Mouse (Mus musculus) embryonic facial prominence, embryonic 14.5 days (tissue): ENCODE measurements at regions not wholly inside any gene's neighbourhood (a gene's known extent, or its start where the extent isn't known, plus 50 kb on each side); places are given as distances from the start of the nearest gene placed in this dataset.
A peak's percentile ranks its signal among the peaks of the same experiment; 100 is the strongest.

ENCODE experiments used
- ATAC-seq: fragments of 200-750 bp; cut with Nextera tagmentation; 2 replicates; pipeline ENCODE4 v1.8.0; 2017; ENCODE audit warnings: low read depth, moderate number of reproducible peaks, moderate TSS enrichment
- DNase-seq: peaks from one replicate; pipeline ENCODE4 v3.0.0-alpha.2; 2015; ENCODE audit warnings: low spot score
- H3K27ac ChIP-seq: fragments of 300-500 bp; sonication (generic); replicated peaks from 2 replicates; pipeline ENCODE4 v1.5.1; 2014; ENCODE audit warnings: low read depth, mild to moderate bottlenecking, low read length, moderate library complexity
- H3K27me3 ChIP-seq: fragments of 300-500 bp; sonication (generic); replicated peaks from 2 replicates; pipeline ENCODE4 v1.6.1; 2014; ENCODE audit warnings: low read length; ENCODE audit not compliant: control insufficient read depth, insufficient read depth
- H3K36me3 ChIP-seq: fragments of 300-500 bp; sonication (generic); 2 replicates; pipeline ENCODE4 v1.6.1; 2014; ENCODE audit warnings: low read length, mixed read lengths; ENCODE audit not compliant: control insufficient read depth, insufficient read depth
- H3K4me1 ChIP-seq: fragments of 300-500 bp; sonication (generic); 2 replicates; pipeline ENCODE4 v1.6.1; 2014; ENCODE audit warnings: antibody characterized with exemption, low read length; ENCODE audit not compliant: control insufficient read depth, insufficient read depth
- H3K4me2 ChIP-seq: fragments of 300-500 bp; sonication (generic); 2 replicates; pipeline ENCODE4 v1.6.1; 2014; ENCODE audit warnings: low read depth, mild to moderate bottlenecking, low read length, moderate library complexity, mixed read lengths
- H3K4me3 ChIP-seq: fragments of 300-500 bp; sonication (generic); 2 replicates; pipeline ENCODE4 v1.5.1; 2014; ENCODE audit warnings: low read depth, mild to moderate bottlenecking, low read length
- H3K9ac ChIP-seq: fragments of 300-500 bp; sonication (generic); 2 replicates; pipeline ENCODE4 v1.6.1; 2014; ENCODE audit warnings: low read depth, mild to moderate bottlenecking, low read length, moderate library complexity, mixed read lengths
- H3K9me3 ChIP-seq: fragments of 300-500 bp; sonication (generic); 2 replicates; pipeline ENCODE4 v1.6.1; 2016; ENCODE audit warnings: low read length; ENCODE audit not compliant: control insufficient read depth
- WGBS: fragments of 180-500 bp; shearing (Covaris S2); extraction: QIAGEN DNeasy Blood & Tissue Kit; methylation state at CpG from one replicate; pipeline ENCODE4 v1.1.7; 2014; 5-methylcytosine and 5-hydroxymethylcytosine counted together

DNA sequence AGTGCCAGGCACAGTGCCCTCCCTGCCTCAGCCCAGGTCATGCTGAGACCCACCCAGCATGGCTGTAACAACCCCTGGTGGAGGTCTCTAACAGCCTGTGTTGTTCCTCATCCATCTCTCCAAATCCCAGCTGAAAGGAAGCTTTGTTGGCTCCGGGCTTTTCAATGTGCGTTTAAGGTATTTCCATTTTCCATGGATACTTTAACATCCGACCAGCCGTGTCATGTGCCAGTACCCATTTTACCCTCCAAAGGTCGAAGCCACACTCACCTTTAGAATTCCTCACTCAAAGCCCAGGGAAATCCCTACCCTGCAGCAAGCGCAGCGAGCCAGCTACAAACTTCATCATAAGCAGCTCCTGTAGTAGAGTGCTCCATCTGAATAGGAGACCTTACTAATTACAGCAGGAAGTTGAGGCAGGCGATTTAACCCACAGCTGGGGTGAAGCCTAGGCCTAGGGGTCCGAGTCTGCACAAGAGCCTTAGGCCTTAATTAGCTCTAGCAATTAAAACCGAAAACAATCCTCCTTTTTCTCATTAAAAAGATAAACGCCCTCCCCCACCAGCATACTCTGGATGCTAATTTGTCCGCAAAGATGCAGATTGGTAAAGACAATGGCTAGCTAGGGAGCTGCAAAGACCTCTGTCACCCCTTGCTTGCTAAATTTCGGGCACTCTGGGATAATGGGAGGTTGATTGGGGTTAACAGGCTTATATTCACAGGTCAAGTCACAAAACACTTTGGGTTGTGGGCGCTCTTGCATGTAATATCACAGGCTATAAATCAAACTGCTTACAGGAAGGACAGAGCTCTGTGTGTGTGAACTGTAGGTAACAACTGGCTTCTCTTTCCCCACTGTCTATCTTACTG is 171.2 kb downstream of the Pmp22 start:
- DNase-seq (peak; percentile 30), ATAC-seq (no peak)
- no peak overlapping the region for H3K27ac ChIP-seq
- no peaks in the 10 kb centered on the region for H3K4me1 ChIP-seq
- no peaks in the 10 kb centered on the region for H3K9me3 ChIP-seq
- no peaks in the 10 kb centered on the region for H3K27me3 ChIP-seq
- 0 out of 2 replicates have a peak overlapping the region, but pooled peaks have one; percentile 10 for H3K9ac ChIP-seq
- no peaks in the 10 kb centered on the region for H3K36me3 ChIP-seq
- 25% methylated on average over 14 of the region's 14 CpGs for WGBS
- no peak overlapping the region for H3K4me2 ChIP-seq
- H3K4me3 ChIP-seq, result no peak overlapping the region

DNA sequence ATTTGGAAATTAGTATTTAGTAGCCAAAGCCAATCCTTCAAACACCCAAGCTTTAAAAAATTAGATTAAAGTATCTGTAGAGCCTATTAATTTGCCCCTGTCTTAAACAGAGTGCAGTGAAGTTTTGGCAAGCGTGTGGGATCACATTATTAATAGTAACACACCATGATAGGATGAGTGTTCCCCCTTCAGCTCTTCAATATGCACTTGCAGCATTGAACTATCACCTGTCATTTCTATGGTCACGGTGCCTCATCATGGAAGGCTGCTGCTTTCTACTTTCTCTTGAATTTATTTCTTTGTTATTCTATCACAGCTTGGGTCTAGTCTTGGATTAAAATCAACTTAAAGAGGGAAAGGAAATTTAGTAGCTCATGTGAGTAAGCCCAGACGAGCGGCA is 196.4 kb downstream of the Pmp22 start:
- H3K4me2 ChIP-seq, result no peak overlapping the region
- H3K9me3 ChIP-seq, result no peaks in the 10 kb centered on the region
- ATAC-seq (no peak), DNase-seq (no peak)
- no peaks in the 10 kb centered on the region for H3K36me3 ChIP-seq
- H3K27ac ChIP-seq, result no peak overlapping the region
- no peaks in the 10 kb centered on the region for H3K27me3 ChIP-seq
- WGBS, result 66% methylated on average over 4 of the region's 4 CpGs
- H3K4me3 ChIP-seq, result no peak overlapping the region
- H3K4me1 ChIP-seq, result no peaks in the 10 kb centered on the region
- H3K9ac ChIP-seq, result no peak overlapping the region

DNA sequence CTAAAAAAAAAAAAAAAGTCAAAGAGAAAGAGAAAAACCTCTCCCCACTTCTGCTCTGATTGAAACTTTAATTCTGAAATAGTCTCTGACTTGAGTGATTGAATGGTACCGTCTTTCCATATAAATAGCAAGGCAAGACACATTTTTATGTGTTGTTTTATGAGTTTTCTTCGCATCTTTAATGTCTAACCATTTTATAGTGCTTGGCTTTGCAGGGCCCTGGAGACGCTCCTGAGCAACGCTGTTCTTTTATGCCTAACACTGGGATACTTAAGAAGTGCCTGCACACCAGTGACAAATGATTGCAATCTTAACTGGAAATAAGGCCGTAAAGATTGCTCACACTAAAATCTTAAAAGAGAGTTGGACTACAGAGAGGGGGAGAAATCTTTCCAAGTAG is 198.1 kb downstream of the Pmp22 start:
- H3K27me3 ChIP-seq, result no peaks in the 10 kb centered on the region
- H3K4me1 ChIP-seq, result no peaks in the 10 kb centered on the region
- H3K27ac ChIP-seq, result no peak overlapping the region
- H3K36me3 ChIP-seq, result no peaks in the 10 kb centered on the region
- no peaks in the 10 kb centered on the region for H3K9me3 ChIP-seq
- no peak for DNase-seq
- H3K9ac ChIP-seq, result no peak overlapping the region
- ATAC-seq, result no peak
- WGBS, result 69% methylated on average over 5 of the region's 5 CpGs
- H3K4me2 ChIP-seq, result no peak overlapping the region
- H3K4me3 ChIP-seq, result no peak overlapping the region

DNA sequence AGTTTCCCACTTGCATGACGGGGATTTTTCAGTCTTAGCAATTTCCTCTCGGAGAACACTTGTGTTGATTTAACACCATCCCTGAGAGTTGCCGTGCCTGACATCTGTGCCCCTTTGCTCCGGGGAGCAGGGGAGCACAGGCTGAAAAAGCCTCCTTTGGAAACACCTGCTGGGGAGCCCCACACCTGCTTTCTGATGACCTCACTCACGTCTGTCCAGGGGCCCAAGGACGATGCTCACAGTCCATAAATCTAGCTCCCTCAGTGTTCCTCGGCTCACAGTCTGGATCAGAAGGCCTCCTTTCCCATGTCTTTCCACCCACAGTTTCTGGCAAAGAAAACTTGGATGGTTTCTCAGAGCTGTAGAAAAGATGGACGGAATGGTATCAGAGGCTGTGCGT is 208.7 kb downstream of the Pmp22 start:
- no peak overlapping the region for H3K4me2 ChIP-seq
- no peak for ATAC-seq
- no peak for DNase-seq
- H3K9ac ChIP-seq, result no peak overlapping the region
- no peaks in the 10 kb centered on the region for H3K36me3 ChIP-seq
- H3K27me3 ChIP-seq, result no peaks in the 10 kb centered on the region
- H3K4me1 ChIP-seq, result peaks cover 3% of the 10 kb centered on the region; the same call in 1 of the 2 replicates
- 0 out of 2 replicates have a peak, but pooled peaks cover 4% of the 10 kb centered on the region for H3K9me3 ChIP-seq
- no peak overlapping the region for H3K4me3 ChIP-seq
- no peak overlapping the region for H3K27ac ChIP-seq
- 54% methylated on average over 9 of the region's 9 CpGs for WGBS

DNA sequence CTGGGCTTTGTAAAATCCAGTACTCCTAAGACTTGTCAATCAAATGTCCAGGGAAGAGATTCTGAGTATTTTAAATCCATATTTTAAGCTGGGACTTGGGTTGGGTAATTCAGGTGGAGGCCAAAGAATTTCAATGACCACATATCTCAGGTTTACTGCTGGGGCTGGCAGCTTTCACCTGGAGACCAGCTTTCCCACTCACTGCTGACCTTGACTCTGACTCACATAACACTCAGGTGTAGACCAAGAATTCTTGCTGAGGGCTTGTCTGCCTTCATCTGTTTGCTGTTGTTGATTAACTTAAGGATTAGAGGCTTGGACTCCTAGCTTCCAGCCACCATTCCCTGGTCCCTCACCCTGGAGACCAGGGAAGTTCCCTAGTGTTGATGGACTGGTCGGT is 209.5 kb downstream of the Pmp22 start:
- Histone ChIP-seq H3K9me3 (0 out of 2 replicates have a peak, but pooled peaks cover 4% of the 10 kb centered on the region), H3K27me3 (no peaks in the 10 kb centered on the region), H3K36me3 (no peaks in the 10 kb centered on the region), H3K4me2 (no peak overlapping the region), H3K4me1 (peaks cover 3% of the 10 kb centered on the region; the same call in 1 of the 2 replicates), H3K9ac (no peak overlapping the region), H3K27ac (no peak overlapping the region), H3K4me3 (no peak overlapping the region)
- ATAC-seq (no peak), DNase-seq (no peak)
- whole genome bisulfite sequencing, result 89% methylated on average over 1 of the region's 1 CpGs

DNA sequence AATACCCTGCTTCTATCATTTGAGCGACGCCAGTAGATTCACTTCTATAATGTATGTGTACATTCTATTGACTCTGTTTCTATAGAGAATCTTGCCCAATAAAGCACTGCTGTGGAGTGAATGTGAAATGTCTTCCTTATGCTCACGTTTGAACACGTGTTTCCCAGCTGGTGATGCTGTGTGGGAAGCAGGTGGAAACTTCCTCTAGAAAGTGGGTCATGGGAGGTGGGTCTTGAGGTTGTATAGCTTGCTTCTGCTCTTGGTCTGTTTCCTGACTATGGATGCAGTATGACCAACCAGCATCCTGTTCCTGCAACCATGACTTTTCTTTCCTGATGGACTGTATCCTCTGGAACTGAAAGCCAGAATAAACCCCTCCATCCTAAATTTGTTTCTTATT is 216.9 kb downstream of the Pmp22 start:
- Histone ChIP-seq H3K9ac (no peak overlapping the region), H3K4me3 (no peak overlapping the region), H3K36me3 (no peaks in the 10 kb centered on the region), H3K27ac (no peak overlapping the region), H3K4me2 (no peak overlapping the region), H3K27me3 (no peaks in the 10 kb centered on the region), H3K4me1 (peaks cover 3% of the 10 kb centered on the region; the same call in 1 of the 2 replicates), H3K9me3 (no peaks in the 10 kb centered on the region)
- DNase-seq (no peak), ATAC-seq (no peak)
- WGBS, result 79% methylated on average over 4 of the region's 4 CpGs

DNA sequence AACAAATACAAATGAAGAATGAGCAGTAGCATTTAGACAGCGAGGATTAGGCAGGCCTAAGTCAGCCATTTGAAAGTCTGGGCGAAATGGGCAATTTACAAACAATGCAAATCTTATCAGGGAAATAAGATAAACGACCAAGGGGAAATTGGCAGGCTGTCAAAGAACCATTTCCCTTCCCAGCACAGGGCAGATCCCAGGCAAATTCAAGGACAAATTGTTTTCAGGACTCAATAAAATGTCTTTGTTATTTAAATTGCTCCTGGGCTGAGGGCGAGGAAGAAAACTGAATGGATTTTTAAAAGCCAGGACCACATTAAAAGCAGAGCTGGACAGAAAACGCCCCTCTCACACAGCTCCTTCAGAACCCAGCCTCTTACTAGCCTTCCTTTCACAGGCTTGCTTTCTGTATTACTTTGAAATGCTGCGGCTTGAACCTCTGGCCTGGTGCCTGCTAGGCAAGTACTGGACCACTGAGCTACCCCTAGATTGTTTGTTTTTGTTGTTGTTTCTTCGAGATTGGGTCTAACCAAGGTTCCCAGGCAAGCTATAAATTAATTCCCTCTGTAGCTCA is 221.4 kb downstream of the Pmp22 start:
- Histone ChIP-seq H3K4me1 (no peaks in the 10 kb centered on the region), H3K27ac (no peak overlapping the region), H3K27me3 (no peaks in the 10 kb centered on the region), H3K4me3 (no peak overlapping the region), H3K4me2 (no peak overlapping the region), H3K9me3 (no peaks in the 10 kb centered on the region), H3K36me3 (no peaks in the 10 kb centered on the region), H3K9ac (no peak overlapping the region)
- no peak for ATAC-seq
- 42% methylated on average over 7 of the region's 7 CpGs for WGBS
- peak; percentile 32 for DNase-seq

DNA sequence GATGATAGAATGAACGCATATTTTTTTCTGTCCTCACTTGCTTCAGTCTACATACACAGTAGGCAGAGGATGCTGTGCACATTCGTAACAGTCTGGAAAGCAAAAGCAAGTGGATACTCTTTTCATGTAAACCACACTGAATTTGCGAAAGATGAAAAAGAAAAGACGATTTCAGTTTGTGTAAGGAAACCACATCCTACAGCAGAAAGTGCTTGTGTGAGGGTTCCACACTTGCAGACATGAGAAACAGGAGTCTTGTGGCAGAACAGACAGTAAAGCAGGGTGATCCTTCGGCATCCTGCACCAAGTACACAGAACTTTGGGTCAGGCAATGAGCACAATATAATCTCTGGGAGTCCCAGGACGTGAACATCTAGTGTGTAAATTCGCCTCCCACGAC is 223.2 kb downstream of the Pmp22 start:
- H3K27ac ChIP-seq, result no peak overlapping the region
- H3K36me3 ChIP-seq, result no peaks in the 10 kb centered on the region
- WGBS, result 85% methylated on average over 8 of the region's 8 CpGs
- no peaks in the 10 kb centered on the region for H3K27me3 ChIP-seq
- no peak overlapping the region for H3K4me3 ChIP-seq
- no peak overlapping the region for H3K9ac ChIP-seq
- H3K9me3 ChIP-seq, result no peaks in the 10 kb centered on the region
- no peak for ATAC-seq
- no peaks in the 10 kb centered on the region for H3K4me1 ChIP-seq
- DNase-seq, result no peak
- H3K4me2 ChIP-seq, result no peak overlapping the region

DNA sequence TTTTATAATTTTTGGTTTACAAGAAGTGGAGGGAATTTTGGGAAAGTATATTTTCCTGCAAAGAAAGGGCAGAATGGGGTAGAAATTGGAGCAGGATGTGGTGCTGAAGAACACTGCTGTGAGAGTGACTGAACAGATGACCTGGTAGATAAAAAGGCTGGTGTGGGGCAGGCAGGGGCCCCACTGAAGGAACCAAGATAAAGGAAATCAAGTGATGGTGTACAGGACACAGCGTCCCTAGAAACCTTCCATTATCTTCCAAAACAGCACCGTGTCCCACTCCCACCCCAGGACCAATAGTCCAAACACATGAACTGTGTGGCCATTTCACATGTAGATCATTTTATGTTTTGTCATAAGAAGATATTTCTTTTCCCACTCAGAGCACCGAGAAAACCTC is 224.2 kb downstream of the Pmp22 start:
- 81% methylated on average over 3 of the region's 3 CpGs for WGBS
- DNase-seq (no peak), ATAC-seq (no peak)
- no peaks in the 10 kb centered on the region for H3K36me3 ChIP-seq
- no peak overlapping the region for H3K4me3 ChIP-seq
- H3K4me1 ChIP-seq, result no peaks in the 10 kb centered on the region
- H3K27me3 ChIP-seq, result no peaks in the 10 kb centered on the region
- no peaks in the 10 kb centered on the region for H3K9me3 ChIP-seq
- H3K9ac ChIP-seq, result no peak overlapping the region
- no peak overlapping the region for H3K4me2 ChIP-seq
- H3K27ac ChIP-seq, result no peak overlapping the region
